Mouse (Mus musculus) embryo, embryonic 10 days (tissue): ENCODE measurements at regions not wholly inside any gene's neighbourhood (a gene's known extent, or its start where the extent isn't known, plus 50 kb on each side); places are given as distances from the start of the nearest gene placed in this dataset.

Experiments
- DNase-seq: peaks from one replicate; pipeline ENCODE4 v3.0.0-alpha.2; 2015; ENCODE audit warnings: low spot score

DNA sequence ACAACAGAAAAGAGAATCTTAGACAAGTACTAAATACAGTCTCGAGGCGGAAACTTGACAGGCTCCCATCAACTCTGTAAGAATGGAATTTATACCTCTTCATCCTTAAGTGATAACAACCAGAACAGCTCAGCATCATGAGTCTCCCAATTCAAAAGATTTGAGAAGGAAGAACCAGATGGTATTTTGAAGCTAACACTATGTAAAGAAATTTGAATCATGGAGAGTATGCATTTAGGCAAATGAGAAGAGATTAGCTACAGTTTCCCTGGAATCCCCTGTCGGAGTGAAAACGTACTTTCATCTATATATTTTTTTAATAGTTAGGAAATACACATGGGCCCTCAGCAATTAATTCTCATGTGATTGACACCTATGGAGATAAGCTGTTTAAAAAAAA is 140.9 kb downstream of the Nrip1 start:
- no peak for DNase-seq

DNA sequence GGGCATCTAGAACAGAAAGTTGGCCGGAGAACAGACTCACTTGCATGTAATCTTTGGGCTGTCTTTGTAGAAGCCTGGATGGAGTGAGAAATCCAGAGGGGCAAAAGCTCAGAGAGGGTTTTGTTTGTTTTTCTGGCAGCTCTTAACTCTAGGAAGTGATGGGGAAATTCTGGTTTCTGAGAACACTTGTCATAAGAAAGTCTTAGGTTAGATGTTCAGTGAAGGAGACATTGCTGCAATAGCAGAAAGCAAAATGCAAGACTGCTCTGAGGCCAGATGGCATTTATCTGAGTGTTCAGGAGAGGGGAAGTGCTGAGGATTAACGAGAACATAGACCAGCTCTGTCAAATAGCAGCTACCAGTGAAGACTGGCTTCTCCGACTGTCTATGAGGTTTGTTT is 141.5 kb downstream of the Nrip1 start:
- DNase-seq = no peak

DNA sequence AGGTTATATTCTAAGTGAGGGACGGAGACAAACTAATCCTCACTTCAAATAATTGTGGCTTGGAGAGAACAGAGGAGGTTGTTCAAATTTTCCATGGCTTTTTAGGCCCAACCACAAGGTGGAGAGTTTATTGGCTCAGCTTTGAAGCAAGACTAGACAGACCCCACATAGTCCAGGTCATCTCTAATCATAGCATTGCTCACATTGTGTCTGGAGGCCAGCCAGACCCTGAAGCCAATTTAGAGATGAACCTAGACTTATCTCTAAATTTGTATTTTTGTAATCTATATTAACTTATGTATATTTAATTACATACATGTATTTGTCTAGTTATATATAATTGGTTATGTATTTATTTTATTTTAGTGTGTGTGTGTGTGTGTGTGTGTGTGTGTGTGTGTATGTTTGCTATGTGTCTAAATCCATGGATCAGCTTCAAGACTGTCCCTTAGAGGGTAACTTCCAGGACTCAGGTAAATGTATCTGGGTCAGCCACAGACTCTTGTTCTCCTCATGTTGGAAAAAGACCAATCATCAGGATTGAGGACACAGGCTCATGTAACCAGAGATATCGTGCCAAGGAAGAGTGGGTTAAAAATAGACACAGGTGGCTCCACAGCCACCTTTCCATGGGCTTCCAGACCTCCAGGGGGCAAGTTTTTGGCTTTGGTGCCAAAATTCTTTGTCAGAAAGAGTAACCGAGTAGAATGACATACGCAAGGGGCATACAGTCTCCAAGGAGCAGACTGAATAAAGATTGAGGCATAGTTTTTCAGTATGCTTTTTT is 142.9 kb downstream of the Nrip1 start:
- no peak for DNase-seq

DNA sequence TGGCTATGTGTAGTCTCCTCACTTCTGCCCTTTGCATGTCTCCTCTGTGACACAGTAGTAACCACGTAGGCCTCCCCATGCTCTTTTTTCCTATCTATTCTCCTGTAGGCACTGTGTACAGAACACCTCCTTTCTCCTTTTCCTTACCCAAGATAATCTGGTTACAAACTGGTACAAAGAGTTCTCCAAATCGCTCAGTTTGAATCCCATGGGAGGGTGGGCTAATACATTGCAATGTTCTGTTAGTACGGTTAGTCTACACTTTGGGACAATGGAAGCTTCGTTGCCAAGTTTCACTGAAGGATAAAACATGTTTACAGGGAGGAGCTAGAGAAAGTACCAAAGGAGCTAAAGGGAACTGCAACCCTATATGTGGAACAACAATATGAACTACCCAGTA is 145.2 kb downstream of the Nrip1 start:
- DNase-seq = no peak

DNA sequence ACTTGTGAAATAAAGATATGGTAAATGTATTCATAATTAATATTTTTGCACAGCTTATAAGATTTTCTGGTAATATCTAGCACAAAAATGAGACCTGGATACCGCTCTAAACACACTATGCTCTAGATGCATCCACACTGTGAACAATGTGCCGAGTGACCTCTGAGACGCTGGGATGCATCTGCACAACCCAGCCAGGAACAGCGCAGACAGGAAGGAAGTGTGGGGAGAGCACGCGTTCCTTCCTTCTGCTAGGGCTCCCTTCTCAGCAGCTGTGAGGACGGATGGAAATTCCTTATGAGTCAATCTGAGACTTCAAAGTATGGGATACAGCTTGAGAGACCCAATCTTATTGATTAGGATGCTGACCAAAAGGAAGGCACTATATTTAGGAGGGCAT is 147.2 kb downstream of the Nrip1 start:
- peak; percentile 52 for DNase-seq

DNA sequence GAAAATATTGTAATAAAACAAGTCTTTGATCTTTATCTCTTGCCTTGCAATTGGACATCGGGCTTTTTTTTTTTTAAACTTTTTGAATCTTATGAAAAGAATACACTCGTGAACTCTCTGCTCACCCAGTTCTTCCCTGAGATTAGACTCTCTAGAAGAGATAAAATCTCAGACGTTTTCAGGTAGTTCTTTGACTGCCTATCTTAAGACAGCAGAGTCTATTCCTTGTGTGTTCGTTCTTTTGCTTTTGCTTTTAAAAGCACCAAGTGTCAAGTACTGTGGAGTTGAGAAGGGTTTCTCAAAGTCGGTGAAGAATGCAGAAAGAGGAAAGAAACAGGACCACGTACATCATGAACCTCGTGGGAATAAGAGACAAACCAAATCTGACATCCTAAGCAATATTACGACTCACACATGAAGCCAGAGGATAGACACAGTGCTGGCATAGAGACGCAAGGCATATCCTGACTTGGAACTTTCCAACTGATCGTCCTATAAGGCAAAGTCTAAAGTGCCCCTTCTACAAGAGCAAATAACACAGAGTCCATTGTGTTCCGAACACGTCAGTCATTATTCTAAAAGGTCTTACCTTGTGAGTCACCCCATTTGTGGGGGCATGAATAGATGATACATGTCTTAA is 147.9 kb downstream of the Nrip1 start:
- DNase-seq = no peak

DNA sequence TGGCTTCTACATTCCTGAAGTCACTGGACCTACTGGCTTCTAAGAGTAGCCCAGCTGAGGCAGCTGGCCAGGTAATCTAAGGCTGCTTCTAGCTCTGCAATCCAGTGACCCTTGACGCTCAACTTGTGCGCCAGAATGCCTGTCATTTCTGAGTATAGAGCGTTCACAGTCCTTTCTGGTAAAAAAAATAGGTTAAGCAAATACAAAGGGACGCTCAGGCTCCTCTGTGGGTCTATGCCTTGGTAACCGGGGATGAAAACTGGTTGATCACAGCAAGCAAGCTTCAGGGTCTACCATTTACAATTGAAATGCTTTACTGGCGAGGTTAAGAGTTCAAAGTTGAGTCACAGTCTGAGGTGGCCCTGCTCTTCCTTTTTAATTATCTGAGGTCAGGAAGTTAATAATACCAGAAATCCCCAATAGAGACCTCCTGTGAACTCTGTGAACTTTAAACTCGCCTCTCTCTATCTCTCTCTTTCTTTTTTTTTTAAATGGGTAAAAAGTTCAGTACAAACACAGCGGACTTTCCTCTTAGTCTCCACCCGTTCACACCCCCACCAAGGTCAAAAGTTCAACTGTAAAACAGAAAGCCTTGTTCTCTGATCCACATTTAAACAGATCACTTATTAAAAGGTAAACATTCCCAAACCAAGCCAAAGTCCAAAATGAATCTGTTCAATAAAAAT is 148.6 kb downstream of the Nrip1 start:
- peak; percentile 77 for DNase-seq

DNA sequence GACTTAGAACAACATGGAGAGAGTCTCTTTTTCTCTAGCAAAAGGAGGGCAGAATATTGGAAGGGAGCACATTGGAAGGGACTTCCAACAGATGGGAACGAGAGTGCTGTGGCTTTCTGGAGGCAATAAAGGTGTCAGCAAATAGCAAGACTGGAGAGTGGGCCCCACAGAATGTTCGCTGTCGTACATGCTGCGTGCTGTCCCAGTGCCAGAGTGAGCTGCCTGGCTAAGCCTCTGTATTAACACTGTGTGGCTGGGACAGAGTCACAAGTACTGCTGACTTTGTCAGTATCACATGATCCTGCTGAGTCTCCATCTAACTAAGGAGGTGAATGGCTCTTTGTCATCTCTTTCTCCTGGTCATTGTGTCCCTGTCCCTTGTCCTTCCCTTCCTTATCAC is 149.9 kb downstream of the Nrip1 start:
- no peak for DNase-seq

DNA sequence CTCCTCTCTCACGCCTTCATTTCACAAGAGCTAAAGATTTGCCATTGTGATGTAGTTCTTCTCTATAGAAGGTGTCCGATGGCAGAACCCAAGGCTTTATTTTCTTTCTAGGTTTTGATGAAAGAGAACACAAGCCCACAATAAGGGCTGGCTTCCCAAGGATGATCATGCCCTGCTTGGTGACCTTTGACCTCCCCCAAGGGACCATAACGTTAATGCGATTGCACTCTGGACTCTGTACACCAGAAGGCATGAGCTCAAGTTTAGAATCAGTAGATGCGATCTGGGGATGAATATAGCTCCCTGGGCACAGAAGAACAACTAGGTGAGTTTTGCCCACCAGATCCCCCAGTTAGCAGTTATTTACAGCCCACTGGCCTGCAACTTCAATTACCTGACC is 150.7 kb downstream of the Nrip1 start:
- DNase-seq = no peak

DNA sequence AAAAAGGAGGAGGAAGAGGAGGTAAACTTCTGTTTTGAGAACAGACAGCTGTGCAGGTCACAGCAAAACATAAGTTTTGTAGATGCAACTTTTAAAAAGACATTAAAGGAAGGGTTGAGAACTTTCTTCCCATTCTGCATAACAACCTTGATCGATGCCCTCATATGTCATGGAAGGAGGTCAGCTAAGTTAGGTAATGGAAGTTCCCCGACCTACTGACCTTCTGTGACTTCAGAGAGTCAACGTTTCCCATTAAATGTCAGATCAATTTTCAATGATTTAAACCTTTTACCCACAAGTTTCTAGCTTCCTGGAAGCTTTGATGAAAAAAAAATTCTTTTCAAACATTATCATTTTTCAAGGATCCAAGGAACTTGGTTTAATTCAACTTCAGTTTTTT is 153.2 kb downstream of the Nrip1 start:
- DNase-seq = no peak

DNA sequence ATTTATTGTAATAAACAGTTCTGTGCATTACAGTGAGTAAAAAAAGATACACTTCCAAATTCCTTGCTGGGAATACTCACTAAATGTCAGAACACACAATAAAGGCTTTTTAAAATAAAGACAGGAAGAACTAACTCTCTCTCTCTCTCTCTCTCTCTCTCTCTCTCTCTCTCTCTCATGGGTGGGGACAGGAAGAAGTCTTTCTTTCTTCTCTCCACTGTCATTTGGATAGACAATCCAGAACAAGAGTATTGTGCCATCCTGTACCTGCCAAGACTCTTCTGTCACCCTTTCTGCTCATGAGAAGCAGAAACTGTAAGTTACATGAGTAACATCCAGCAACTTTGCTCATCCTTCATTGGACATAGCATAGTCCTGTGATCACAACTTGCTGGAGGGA is 154.4 kb downstream of the Nrip1 start:
- no peak for DNase-seq

DNA sequence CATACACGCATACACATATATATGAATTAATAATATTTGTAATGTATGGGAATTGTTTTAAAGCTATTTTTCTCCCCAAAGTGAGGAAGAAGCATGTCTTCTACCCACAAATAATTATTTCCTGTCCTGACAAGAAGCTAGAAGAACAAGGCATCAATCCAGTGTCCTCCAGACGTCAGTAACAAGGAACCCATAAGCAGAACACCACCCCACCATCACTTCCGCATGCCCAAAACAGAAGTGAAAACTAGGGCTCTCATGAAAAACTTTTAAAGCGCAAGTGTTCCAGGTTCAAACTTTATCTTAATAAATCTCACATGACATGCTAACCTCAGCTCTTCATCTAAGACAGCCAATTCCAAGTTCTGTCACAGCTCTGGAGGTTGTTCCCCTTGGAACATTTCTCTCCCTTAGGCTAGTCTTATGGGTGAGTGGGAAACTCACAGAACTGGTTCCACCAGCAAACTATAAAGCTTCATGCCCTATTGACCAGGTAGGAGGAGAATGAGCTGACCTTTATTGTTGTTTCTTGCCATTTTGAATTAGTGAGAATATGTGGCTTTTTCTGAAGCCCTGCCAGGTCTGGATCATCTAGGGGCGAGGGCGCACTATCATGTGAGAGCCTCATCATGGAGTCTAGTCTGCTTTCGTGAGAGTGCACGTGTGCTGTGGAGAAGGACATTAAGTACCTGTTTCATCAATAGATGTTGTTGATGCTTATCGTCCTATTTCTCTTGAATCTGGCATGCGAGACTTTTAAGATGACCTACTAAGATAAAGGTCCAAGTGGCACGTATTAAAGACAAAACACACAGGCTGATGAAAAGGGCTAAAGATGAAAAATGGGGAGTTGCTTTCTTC is 155.1 kb downstream of the Nrip1 start:
- no peak for DNase-seq

DNA sequence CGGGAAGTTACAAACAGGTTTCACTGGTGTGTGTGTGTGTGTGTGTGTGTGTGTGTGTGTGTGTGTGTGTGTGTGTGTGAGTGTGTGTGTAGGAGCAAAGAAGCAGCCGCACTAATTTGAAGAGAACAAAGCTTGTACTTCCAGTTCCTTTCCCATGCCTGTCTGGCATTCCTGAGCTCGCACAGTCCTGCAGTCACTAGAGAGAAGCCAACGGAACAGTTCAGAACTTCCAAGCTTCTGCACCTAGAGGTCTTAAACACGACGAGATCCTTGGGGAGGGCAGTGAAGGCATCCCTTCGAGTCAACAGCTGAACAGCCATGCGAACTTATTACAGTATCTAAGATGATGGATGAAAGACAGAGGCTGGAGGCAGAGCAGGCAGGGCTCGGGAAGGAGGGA is 157.4 kb downstream of the Nrip1 start:
- peak; percentile 39 for DNase-seq

DNA sequence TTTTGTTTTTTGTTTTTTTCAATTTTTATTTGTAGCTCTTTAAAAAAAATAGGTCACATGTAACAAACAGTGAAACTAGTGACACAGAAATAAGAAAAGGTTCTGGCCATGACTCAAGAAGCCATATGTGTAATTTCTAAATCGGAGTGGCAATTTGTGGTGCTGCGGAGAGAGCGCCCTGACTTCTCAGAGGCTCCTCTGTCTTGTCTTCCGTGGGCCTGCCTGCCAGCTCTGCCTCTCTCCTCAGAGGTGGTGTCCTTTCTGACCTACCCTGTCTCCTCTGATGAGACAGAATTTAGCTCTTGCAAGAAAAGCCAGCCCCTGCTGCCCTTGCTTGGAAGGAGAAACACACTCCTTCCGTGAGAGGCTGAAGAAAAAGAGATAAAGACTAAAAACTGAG is 158.1 kb downstream of the Nrip1 start:
- no peak for DNase-seq

DNA sequence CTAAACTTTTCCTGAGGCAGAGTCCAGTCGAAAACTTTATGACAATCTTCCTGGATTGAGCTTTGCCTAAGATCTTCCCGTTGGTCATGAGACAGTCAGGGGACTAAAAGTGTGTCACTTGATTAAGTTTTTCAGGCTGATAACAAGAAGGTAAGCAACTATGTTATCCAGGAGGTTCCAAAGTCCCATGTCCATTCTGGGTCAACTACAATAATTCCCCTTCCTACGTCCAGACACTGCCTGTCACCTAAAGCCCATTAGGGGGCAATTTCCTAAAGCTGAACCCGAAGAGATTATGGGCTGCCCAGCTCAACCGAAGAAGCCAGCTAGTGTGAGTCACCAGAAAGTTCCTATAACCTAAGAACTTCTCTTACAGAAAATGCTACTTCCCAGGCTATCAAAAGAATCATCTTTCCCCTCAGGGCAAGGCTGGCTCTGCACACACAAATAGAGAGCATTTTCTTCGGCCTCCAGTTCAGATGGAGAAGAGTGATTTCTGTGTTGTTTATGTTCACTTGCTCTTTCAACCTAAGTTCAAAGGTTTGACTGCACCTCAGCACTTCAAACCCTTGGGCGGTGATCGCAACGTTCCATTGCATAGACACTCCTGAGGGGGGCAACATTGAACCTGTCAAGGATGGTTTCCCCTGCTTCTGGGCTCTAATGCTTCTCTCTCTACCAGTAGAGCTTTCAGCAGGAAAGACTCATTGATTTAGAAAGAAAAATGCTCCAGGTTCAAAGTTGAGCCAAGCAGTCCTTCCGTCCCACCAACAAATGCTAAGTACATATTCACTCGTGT is 171.7 kb downstream of the Nrip1 start:
- DNase-seq = peak; percentile 74

DNA sequence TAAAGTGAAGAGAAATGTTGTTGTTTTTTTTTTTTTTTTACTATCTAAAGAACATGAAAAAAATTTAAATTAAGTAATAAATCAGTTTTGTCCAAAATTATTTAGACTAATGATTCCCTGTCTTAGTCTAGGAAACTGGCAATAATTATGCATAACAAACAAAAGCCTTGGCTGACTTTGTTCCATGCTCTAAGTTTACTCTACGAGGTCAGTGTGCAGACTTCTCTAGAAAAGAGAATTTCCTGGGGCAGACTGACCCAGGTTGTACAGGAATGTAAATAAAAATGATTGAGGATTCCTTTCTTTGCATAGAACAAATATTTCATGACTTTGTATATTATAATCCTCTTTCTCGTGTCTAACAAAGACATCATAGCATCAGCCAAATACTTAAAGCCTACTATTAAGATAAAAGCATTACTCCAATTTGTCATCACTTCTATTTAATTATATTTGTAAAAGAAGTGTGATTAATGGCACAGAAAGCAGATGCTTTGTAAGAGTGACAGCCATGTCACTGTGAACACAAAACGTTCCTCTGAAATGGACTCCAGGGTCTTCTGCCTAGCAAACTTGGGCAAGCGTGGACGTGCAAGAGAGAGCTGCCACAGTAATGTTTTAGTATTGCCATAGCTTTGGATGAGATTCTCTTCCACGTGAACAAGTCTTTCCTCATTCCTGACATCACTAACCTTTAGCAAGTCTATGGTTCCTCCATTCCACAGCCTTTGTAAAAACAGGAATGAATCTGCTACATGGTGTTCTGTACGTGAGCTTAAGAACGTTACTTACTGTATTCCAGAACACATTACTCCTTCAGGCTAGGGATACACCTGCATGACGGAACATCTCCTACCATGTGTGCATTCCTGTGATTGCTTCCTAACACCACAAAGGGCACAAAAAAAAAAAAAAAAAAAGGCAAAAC is 172.6 kb downstream of the Nrip1 start:
- no peak for DNase-seq

DNA sequence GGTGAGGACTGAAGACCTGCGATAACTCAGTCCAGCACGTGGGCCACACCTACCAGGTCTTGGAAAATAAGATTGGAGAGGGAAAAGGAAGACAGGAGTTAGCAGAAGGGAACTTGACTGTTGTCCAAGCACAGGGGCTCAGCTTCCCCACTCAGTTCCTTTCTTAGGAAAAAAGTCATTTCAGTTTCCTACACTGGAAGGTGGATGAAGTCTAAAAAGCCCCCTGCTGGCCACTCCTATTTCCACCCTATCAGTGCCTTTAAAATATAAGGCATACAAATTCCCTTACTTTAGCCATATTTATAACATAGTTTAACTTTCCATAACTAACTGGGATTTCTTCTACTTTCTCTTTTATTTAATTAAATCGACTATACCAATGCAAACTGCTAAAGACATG is 173.4 kb downstream of the Nrip1 start:
- DNase-seq = no peak

DNA sequence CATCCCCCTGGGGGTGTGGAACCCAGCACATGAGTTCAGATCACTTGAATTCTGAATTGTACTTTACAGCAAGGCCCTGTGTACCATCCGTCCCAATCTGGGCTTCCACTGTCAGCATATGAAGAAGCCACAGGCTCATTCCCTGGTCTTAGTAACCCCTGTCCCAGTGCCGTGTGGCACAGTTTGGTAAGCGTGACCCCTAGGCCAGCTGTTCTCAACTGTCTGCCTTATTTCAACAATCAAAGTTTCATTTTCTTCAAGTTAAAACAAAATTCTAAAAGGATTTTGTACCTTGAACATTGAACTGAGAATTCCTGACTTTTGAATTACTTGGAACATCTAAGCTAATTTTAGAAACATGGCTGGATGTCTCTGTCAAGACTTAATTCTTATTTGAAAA is 174.6 kb downstream of the Nrip1 start:
- DNase-seq = no peak

DNA sequence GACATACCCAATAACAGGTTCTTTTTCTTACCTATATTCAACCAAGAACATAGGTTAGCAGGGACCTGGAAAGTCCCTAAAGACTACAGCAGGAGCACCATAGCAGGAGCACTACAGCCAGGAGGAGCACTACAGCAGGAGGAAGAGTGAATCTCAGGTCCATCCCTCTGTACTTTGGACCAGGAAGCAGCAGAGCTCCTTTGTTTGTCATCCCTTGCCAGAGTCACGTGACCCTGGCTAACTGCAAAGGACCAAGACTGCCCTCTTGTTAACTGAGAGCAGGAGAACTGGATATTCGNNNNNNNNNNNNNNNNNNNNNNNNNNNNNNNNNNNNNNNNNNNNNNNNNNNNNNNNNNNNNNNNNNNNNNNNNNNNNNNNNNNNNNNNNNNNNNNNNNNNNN is 172.2 kb upstream of the Samsn1 start:
- DNase-seq = no peak

DNA sequence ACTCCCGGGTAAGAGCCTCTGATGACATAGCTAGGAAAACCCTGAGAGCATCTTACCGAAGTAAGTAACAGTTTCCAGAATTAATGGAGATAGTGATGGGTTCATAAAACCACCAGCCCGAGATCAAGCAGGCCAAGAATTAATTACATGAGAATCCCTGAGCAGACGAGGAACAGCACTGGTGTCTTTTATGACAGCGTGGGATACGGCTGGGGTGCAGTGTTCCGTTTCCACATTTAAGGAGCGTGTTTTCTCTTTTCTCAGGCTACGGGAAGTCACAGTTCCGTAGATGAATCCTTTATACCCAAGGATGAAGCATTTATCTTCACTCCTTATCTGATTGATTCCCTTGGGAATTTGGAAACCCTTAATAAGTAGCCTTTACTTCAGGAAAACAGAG is 169.1 kb upstream of the Samsn1 start:
- no peak for DNase-seq

DNA sequence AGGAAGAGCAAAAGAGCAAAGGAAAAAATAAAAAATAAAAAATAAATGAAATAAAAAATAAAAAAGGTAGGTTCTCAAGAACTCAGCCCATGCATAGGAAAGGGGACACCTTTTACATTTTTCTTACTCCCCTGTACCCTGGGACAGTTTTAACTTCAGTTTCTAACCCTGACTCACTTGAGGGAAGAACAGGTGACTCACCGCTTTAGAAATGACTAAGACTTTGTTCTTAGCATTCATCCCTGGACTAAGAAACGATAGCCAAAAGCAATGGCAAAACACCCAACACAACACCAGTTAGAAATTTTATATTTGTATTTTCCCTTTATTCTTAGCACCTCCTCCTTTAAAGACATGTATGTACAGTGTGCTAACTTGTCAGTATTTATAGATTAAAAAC is 161.5 kb upstream of the Samsn1 start:
- no peak for DNase-seq
